Mouse (Mus musculus) erythroid progenitor cell, adult 5-6 weeks (primary cell): Measurements from ENCODE around the gene Il6st. TPM values are rescaled to one million over a fixed set of nuclear protein-coding genes. Genes with fewer than 3 reads are reported as not detected.

Experiments used
- ATAC-seq: replicated peaks from 2 replicates; pipeline ENCODE4 v1.8.0; 2016; ENCODE audit warnings: moderate number of reproducible peaks, mild to moderate bottlenecking, moderate TSS enrichment, inconsistent platforms; ENCODE audit not compliant: poor library complexity, low FRiP score, severe bottlenecking
- total RNA-seq, 2 experiments: library from RNA; stranded (forward) in 1 of 2; stranded (reverse) in 1 of 2; fragments of 150-400 nt in 1 of 2; fragments of 186-747, 209-891 nt in 1 of 2; gene quantifications; 2 replicates each; pipeline versions ENCODE4 v1.2.3 to v1.2.4; 2015 to 2017; ENCODE audit warnings: low replicate concordance in 2 of 2

The Il6st gene
- total RNA-seq, 2 experiments from 2014 or later, result 4.1 to 27.7 TPM

GRCm38 (mm10) chr13:112473757-112474755, 10.2 kb downstream of the Il6st start:
- no peak for ATAC-seq

DNA sequence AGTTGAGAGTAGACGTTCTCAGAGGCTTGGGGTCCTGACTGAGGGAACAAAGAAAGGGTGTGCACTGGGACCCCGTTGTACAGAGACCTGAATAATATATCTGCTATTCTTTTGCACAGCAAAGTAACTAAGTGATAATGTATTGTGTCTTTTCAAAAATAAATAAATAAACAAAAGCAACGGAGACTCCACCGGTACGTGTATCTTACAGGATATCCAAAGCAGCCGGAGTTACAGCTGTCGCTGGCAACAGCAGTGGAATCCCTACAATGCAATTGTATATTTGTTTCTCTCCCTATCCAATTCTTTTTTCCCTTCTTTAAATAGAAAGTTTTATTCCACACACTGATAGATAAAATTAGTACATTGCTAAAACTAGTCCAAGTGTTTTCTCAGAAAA, 15.2 kb downstream of the Il6st start:
- ATAC-seq, result no peak

DNA sequence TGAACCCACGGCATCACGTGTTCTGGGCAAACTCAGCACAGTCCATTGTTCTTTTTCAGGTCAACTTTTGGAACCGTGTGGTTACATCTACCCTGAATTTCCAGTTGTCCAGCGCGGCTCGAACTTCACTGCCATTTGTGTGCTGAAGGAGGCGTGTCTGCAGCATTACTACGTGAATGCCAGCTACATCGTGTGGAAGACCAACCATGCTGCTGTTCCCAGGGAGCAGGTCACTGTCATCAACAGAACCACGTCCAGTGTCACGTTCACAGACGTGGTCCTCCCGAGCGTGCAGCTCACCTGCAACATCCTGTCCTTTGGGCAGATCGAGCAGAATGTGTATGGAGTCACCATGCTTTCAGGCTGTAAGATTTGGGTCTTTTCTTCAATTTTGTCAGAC, 16.1 kb downstream of the Il6st start:
- no peak for ATAC-seq

- ATAC-seq, result no peak
Observed at GRCm38 (mm10) chr13:112482525-112482924, 18.7 kb downstream of the Il6st start.

- ATAC-seq, result no peak
Observed at GRCm38 (mm10) chr13:112483015-112483414, 19.1 kb downstream of the Il6st start.

- no peak for ATAC-seq
Observed at GRCm38 (mm10) chr13:112486236-112486635, 22.4 kb downstream of the Il6st start.

DNA sequence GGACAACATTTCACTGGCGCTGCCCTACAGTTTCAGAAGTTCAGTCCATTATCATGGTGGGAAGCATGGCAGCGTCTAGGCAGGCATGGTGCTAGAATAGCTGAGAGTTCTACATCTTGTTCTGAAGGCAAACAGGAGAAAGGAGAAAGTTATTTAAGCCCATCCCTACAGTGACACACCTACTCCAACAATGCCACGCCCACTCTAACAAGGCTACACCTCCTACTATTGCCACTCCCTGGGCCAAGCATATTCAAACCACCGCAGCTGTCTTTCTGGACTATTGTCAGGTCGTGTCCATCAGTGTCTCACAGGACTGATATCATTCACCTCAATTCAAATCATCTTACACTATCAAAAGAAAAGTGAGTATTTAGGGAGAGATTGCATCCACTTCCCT, 22.8 kb downstream of the Il6st start:
- no peak for ATAC-seq

- no peak for ATAC-seq
Observed at GRCm38 (mm10) chr13:112490036-112490435, 26.2 kb downstream of the Il6st start.

- ATAC-seq, result no peak
Observed at GRCm38 (mm10) chr13:112491636-112492284, 27.9 kb downstream of the Il6st start.

DNA sequence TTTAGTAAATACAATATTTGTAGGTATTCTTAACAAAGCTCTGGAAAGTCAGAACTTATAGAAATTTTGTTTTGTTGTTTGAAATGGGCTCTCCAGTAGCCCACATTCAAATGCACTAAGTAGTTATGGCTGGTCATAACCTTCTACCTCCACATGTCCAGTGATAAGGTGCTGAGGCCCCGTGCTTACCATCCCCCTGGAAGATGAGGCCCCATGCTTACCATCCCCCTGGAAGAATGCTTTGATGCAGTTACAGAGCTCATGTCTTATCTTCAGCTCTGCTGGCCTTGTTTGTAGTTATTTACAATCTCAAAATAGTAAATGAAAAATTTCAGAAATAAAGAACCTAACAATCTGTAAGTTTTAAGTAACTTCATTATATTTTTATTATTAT, 28.4 kb downstream of the Il6st start:
- no peak for ATAC-seq

GRCm38 (mm10) chr13:112494590-112494989, 30.7 kb downstream of the Il6st start:
- no peak for ATAC-seq

DNA sequence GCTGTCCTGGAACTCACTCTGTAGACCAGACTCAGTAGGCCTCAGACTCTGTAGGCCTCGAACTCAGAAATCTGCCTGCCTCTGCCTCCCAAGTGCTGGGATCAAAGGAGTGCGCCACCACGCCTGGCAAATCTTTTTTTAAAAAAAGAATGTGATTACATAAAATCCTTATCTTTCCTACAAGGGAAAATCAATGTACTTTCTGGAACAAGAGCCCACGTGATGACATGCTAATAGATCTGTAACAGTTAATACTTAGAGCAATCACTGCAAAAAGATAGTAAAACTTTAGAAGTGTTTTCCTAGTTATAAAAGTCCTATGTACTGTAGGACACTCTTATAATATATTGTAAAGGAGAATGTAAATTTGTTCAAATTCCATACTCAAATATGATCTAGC, 36.2 kb downstream of the Il6st start:
- ATAC-seq, result no peak

DNA sequence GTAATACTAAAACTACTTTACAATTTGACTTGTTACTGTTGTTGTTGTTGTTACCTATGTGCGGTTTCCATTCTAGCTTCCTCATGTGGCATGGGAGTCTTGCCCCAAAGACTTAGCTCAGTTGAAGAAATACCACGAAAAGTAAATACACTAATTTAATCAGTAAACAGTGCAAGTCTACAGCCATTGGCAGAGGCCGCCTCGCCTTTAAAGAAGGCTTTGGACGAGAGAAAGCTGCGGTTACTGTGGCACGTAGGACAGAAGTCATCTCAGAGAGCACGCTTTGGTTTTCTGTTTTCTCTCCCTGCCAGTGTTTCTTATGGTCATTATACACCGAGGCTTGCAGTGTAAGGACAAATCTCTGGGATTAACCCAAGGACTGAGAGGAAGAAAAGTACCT, 36.6 kb downstream of the Il6st start:
- ATAC-seq, result no peak

DNA sequence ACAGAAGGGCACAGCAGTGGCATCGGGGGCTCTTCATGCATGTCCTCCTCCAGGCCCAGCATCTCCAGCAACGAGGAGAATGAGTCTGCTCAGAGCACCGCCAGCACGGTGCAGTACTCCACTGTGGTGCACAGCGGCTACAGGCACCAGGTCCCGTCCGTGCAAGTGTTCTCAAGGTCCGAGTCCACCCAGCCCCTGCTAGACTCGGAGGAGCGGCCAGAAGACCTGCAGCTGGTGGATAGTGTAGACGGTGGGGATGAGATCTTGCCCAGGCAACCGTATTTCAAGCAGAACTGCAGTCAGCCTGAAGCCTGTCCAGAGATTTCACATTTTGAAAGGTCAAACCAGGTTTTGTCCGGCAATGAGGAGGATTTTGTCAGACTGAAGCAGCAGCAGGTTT, 40.0 kb downstream of the Il6st start:
- no peak for ATAC-seq

DNA sequence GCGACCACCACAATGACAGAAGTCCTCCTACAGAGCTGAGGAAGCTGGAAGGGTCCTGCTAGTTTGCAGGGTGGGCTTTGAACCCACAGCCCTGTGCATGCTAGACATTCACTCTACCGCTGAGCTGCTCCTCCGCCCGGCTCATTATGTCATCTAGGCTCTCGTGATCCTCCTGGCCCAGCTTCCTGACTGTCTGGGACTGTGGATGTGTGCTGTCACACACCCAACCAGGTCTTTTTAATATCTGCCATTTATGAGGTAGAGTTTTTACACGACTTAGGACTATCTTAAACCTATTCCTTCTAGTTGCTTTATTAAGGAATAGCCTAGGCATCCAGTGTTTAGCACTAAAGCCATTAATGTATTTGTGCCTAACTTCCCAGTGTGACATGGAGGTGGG, 41.6 kb downstream of the Il6st start:
- ATAC-seq, result no peak

- ATAC-seq, result no peak
Observed at GRCm38 (mm10) chr13:112506766-112507165, 42.9 kb downstream of the Il6st start.

DNA sequence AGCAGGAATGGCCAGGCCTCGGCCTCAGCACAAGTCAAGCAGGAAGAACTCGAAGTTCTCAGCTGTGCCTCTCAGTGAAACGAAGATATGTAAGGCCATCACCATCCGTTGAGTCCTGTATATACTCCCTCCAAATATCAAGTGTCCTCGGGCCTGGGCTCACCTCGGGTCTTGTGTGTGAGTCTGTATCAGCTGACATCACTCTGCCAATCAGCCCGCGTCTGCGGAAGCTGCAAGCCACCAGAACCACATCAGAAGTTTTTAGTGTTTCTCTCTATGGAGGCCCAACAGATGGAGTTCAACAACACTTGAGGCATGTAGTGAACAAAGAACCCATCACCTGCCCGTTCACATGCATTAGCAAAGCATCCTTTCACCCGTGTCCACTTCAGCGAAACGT, 43.8 kb downstream of the Il6st start:
- ATAC-seq, result no peak

GRCm38 (mm10) chr13:112508487-112508886, 44.6 kb downstream of the Il6st start:
- ATAC-seq, result no peak

DNA sequence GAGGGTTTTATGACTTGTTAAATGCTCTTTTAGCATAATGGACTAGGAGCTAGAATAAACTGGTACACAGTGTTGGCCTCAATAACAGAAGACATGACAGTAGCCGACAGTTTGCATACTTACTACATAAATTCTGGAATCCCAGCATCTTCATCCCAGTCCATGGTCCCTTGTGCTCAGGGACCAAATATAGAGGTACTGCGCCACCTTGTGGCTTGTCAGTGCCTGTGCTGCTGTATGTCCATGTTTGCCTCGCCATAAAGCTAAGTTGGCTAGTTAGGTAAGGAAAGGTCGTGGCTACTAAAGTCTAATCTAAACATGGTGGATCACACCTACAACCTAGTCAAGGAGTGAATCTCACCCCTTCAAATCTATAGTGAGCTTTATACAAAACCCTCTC, 45.6 kb downstream of the Il6st start:
- ATAC-seq, result 0 out of 2 replicates have a peak, but pooled peaks have one; percentile 58

- no peak for ATAC-seq
Observed at GRCm38 (mm10) chr13:112510437-112511212, 46.8 kb downstream of the Il6st start.
